Mouse (Mus musculus) spleen, adult 12 weeks (tissue): Measurements from ENCODE around the gene Gm13697.
"Not testable (repeated sequence)": the region's sequence is repeated elsewhere in the genome, so short reads cannot be mapped to it uniquely, and the experiment has no call there.

ENCODE experiments used
- DNase-seq: peaks from one replicate; pipeline ENCODE4 v3.0.0; 2022; ENCODE audit warnings: low spot score

Gm13697 gene

DNA sequence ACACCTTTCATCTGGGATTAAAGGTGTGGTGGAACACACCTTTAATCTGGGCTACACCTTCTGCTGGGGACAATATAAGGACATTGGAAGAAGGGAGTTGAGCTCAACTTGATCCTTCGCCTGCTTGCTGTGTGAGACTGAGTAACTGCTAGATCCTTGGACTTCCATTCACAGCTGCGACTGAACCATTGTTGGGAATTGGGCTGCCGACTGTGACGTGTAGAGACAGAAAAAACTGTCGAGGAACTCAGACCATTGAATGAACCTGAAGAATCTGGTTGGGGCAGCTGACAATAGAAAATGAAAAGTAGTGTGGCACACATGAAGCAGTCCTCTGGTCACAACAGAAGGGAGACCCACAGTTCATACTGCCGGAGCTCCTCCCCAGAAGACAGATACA lies at the start of gene Gm13697:
Gene Gm13697, plus strand, starts transcription at position 301 of the 400 bp plus-strand sequence.
- not testable (repeated sequence) for DNase-seq

DNA sequence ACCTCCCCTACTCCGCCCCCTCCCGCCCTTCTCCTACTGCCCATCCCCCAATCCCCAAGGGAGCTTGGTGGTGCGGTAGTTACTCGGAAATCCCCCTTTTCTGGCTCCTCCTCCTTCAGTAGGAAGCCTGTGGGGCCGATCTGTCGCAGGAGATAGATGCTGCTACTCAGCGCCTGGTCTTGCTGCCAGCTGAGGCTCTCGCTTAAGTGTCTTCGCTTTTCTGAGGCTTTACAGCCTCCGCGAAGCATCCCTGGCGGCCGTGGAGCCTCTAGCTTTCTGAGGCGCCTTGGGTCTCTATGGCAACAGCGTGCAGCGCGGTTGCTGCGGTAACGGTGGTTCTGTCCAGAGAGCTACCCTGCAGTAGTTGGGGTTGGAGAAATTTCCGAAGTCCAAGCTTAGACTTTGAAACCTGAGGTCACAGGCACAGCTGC lies 43.6 kb upstream of the Gm13697 start, which contains the start of gene Zswim2:
Gene Zswim2, minus strand, starts transcription at position 298 of the 431 bp plus-strand sequence.
- no peak for DNase-seq

DNA sequence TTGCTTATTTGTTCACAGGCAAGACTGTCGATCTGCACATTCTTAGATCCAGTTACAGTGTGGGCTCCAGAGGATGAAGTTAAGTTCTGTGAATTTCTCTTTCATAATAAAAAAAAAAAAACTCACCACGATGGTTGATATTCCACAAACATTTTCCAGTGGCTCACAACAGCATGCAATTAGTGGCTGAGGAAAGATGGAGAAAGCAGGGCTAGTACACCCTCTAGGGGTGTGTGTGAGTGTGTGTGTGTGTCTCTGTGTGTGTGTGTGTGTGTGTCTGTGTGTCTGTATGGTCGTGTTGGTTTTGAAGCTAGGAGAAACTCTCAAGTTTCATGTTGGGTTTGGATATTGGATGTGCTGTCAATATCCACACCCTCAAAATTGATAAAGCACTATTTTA lies 43.2 kb upstream of the Gm13697 start:
- DNase-seq = no peak

DNA sequence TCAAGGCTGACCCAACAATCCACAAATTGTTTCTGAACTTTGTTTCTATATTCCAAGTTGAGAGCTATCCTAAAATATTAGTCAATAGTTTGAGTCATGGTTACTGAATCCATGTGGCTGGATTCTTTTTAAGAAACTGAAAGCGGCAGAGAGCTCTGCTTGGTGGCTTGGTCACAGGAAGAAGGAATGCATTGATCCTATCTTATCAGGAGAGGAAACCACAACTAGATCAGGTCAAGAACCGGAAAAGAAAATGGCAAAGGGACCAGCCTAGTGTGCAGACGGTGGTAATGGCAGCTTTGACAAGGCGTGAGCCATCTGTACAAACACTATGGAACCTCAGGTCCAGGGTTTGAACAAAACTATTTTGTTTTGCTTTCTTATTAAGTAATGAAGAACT lies 42.8 kb upstream of the Gm13697 start:
- no peak for DNase-seq

DNA sequence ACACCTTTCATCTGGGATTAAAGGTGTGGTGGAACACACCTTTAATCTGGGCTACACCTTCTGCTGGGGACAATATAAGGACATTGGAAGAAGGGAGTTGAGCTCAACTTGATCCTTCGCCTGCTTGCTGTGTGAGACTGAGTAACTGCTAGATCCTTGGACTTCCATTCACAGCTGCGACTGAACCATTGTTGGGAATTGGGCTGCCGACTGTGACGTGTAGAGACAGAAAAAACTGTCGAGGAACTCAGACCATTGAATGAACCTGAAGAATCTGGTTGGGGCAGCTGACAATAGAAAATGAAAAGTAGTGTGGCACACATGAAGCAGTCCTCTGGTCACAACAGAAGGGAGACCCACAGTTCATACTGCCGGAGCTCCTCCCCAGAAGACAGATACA lies 29.1 kb upstream of the Gm13697 start, which contains the start of gene Gm13698:
Gene Gm13698, plus strand, starts transcription at position 301 of the 400 bp plus-strand sequence.
- DNase-seq = not testable (repeated sequence)

DNA sequence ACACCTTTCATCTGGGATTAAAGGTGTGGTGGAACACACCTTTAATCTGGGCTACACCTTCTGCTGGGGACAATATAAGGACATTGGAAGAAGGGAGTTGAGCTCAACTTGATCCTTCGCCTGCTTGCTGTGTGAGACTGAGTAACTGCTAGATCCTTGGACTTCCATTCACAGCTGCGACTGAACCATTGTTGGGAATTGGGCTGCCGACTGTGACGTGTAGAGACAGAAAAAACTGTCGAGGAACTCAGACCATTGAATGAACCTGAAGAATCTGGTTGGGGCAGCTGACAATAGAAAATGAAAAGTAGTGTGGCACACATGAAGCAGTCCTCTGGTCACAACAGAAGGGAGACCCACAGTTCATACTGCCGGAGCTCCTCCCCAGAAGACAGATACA lies 23.3 kb upstream of the Gm13697 start, which contains the start of gene Gm13693:
Gene Gm13693, plus strand, starts transcription at position 301 of the 400 bp plus-strand sequence.
- DNase-seq = not testable (repeated sequence)

DNA sequence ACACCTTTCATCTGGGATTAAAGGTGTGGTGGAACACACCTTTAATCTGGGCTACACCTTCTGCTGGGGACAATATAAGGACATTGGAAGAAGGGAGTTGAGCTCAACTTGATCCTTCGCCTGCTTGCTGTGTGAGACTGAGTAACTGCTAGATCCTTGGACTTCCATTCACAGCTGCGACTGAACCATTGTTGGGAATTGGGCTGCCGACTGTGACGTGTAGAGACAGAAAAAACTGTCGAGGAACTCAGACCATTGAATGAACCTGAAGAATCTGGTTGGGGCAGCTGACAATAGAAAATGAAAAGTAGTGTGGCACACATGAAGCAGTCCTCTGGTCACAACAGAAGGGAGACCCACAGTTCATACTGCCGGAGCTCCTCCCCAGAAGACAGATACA lies 17.5 kb upstream of the Gm13697 start, which contains the start of gene Gm13695:
Gene Gm13695, plus strand, starts transcription at position 301 of the 400 bp plus-strand sequence.
- DNase-seq = not testable (repeated sequence)

DNA sequence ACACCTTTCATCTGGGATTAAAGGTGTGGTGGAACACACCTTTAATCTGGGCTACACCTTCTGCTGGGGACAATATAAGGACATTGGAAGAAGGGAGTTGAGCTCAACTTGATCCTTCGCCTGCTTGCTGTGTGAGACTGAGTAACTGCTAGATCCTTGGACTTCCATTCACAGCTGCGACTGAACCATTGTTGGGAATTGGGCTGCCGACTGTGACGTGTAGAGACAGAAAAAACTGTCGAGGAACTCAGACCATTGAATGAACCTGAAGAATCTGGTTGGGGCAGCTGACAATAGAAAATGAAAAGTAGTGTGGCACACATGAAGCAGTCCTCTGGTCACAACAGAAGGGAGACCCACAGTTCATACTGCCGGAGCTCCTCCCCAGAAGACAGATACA lies 11.7 kb upstream of the Gm13697 start, which contains the start of gene Gm13696:
Gene Gm13696, plus strand, starts transcription at position 301 of the 400 bp plus-strand sequence.
- not testable (repeated sequence) for DNase-seq

DNA sequence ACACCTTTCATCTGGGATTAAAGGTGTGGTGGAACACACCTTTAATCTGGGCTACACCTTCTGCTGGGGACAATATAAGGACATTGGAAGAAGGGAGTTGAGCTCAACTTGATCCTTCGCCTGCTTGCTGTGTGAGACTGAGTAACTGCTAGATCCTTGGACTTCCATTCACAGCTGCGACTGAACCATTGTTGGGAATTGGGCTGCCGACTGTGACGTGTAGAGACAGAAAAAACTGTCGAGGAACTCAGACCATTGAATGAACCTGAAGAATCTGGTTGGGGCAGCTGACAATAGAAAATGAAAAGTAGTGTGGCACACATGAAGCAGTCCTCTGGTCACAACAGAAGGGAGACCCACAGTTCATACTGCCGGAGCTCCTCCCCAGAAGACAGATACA lies 5.9 kb upstream of the Gm13697 start, which contains the start of gene Gm13694:
Gene Gm13694, plus strand, starts transcription at position 301 of the 400 bp plus-strand sequence.
- not testable (repeated sequence) for DNase-seq

DNA sequence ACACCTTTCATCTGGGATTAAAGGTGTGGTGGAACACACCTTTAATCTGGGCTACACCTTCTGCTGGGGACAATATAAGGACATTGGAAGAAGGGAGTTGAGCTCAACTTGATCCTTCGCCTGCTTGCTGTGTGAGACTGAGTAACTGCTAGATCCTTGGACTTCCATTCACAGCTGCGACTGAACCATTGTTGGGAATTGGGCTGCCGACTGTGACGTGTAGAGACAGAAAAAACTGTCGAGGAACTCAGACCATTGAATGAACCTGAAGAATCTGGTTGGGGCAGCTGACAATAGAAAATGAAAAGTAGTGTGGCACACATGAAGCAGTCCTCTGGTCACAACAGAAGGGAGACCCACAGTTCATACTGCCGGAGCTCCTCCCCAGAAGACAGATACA lies 5.7 kb downstream of the Gm13697 start, which contains the start of gene Gm13691:
Gene Gm13691, plus strand, starts transcription at position 301 of the 400 bp plus-strand sequence.
- DNase-seq = not testable (repeated sequence)

DNA sequence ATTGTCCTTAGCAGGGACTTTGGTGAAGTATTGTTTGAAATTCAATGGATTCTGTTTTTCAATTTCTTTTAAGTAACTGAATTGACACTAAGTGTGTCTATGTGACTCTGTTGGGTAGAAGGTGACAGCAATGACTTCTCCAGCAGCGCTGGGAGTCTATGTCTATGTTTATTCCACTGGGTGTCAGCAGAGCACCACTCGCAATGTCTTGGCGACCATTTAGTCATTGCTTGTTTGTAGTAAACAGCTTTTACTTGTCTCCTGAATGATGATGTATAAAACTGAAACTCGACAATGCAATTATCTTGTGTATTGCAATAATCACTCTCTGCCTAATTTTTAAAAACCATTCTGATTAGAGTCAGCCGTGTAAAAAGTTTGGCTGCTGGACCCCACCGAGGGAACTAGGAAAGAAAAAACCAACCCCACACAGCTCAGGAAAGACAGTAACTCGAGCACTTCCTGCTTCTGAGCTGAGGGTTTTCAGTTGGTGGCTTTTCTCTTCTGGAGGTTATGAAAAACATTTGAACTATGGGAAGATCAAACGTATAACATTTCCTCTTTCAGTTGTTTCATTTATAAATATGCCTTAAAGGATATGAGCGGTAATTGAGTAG lies 9.2 kb downstream of the Gm13697 start:
- DNase-seq = peak; percentile 10

DNA sequence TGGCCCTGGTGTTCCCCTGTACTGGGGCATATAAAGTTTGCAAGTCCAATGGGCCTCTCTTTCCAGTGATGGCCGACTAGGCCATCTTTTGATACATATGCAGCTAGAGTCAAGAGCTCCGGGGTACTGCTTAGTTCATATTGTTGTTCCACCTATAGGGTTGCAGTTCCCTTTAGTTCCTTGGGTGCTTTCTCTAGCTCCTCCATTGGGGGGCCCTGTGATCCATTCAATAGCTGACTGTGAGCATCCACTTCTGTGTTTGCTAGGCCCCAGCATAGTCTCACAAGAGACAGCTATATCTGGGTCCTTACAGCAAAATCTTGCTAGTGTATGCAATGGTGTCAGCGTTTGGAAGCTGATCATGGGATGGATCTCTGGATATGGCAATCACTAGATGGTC lies 10.0 kb downstream of the Gm13697 start:
- not testable (repeated sequence) for DNase-seq

DNA sequence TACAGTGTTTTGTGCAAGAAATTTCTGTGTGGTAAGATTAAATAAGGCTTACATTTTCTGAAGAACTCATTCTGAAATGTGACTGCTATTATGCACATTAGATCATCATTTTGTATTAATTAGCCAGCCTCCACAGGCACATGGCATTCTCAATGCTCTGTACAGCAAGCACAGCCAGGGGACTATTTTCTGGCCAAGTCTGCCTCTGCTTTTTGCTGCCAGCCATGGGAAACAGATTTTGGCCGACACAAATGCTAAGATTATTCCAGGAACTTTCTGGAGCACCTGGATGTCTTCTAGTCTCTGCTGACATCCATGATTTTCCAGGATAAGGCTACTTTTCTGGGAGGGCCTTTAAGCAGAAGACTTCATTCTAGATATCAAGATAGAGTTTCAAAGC lies 24.4 kb downstream of the Gm13697 start:
- DNase-seq = no peak

DNA sequence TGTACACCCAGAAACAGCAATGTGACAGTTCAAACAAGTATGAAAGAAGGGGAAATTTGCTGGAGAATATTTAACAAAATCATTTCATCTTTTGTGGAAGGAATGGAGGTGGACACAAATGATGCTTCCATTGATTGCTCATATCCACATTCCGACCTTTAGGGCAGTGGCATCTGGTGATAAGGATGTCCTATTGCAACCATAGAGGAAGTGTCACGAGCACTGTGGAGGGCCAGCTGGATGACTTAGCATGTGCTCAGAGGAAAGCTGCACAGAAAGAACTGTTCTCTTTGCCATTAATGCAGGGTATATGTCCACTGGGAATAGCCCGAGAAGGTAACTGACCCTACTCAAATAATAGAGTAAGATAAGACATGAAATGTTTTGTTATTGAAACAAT lies 25.3 kb downstream of the Gm13697 start:
- DNase-seq = no peak

DNA sequence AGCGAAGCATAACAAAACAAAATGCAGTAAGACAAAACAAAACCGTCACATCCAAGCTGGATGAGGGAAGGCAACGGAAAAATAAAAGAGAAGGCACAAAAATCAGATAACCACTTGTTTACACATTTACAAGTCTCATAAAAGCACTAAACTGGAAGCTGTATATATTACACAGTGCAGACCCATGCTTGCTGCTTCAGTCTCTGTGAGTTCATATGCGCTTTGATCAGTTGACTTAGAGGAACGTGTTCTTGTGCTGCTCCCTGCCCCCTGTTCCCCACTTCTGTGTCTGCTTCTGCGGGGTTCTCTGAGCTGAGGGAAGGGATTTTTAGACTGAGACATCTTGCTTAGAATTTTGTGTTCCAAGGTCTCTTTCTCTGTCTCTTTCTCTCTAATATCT lies 30.0 kb downstream of the Gm13697 start:
- DNase-seq = no peak

DNA sequence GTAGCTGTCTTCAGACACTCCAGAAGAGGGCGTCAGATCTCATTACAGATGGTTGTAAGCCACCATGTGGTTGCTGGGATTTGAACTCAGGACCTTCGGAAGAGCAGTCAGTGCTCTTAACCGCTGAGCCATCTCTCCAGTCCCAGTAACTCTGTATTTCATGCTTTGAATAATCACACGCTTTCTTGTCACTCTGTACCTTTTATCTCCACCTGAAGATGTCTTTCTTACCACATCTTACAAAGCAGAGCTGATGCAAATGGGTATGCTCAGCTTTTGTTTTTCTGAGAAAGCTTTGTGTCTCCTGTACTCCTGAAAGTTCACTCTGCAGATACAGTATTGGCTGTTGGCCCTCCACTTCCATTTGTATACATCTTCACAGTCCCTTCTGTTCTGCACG lies 31.7 kb downstream of the Gm13697 start:
- not testable (repeated sequence) for DNase-seq

DNA sequence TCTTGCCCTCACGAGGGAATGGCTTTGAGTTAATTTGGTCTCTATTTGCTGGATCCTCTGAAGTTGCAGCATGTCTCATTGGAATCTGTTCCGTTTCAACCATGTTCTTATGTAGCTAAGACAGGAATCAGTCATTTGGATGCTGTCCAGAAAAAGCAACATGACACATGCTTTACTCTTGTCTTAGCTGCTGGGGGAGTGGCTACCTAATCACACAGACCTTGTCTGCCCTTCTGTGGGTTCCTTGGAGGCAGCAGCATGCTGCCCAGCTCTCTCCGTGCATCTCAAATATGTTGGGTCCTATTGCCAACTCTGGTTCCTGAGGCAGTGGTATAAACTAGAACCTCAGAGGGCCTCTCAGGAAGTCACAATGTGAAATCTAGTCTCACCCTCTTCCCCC lies 33.8 kb downstream of the Gm13697 start:
- DNase-seq = no peak

DNA sequence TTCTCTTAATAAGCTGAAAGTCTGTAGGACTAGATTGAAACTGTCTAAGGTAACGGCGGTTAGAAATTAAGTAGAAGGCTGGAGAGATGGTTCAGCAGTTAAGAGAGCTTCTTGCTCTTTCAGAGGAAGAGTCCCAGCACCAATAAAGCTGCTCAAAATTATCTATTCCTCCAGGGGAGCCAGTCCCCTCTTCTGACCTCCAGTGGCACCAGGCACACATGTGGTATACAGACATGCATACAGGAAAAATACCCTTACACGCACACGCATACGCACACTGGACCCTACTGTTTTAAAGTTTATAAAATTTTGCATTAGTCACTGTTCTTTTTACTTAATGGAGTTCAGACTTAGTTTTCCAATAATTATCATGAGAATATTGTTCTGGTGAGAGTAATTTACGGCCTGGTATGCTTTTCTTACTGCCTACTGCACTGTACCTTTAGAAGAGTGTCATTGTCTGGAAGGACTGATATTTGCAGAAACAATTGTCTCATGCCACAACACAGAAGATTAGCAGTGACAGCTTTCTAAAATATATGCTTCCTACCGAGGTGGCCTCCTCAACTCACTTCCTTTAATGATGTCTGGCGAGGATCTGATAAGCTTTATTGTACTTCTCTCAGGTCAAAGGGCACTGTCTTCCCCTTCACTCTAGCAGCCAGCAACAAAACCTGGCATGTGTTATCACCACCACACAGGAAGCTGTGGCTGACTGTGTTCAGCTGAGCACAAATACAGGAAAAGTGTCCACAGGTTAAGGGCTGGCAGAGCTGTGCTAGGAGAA lies 35.2 kb downstream of the Gm13697 start:
- DNase-seq = no peak

DNA sequence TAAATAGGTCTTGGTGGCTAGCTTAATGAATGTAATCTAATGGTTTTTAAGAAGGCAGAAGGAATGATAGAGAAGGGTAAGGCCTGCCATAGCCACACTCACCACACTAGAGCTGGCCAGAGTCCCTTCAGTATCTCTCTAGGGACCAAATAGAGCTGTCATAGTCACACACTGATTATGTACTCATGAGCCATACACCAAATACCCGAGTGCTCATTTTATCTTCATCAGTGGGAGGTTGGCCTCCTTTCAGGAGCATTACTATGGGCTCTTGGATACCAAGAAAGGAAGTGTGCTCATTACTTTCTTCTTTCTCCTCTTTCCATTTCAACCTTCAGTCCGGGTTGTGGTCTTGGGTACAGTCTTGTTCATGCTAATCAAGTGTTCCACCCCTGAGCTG lies 37.4 kb downstream of the Gm13697 start:
- DNase-seq = no peak

DNA sequence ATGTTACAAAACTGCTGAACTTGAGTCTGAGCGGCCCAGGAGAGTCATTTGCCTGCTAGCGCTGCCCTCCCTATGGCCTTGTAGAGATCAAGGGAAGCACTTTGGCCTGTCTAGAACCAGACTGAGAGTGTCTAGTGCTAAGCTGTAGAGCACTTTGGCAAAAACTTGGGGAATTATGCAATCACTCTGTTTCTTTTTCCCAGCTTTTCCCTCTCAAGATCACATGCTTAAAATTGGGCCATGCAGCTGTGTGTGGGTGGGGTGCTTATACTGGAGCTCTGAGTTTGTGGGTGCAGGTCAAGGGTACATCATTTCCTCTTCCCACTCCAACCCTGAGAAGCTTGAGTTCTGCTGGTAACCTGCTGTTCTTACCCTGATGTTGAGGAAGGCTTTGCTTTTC lies 38.4 kb downstream of the Gm13697 start:
- DNase-seq = no peak

DNA sequence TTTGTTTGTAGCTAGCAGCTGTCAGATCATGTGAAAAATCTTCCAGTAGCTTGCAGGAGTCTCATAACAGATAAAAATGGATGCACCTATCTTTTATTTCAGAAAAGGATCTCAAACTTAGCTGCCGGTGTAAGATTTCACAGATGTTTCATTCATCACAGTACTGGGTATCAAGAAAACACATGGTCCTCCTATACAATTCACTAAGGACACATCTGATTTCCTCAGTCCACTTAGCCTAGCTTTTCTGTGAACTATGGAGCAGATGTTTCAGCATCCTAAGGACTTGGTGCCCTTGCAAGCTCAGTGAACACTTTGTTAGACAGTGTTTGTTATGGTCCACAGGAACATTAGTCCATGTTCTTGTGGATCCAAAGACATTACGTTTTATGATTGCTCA lies 38.8 kb downstream of the Gm13697 start:
- DNase-seq = no peak

DNA sequence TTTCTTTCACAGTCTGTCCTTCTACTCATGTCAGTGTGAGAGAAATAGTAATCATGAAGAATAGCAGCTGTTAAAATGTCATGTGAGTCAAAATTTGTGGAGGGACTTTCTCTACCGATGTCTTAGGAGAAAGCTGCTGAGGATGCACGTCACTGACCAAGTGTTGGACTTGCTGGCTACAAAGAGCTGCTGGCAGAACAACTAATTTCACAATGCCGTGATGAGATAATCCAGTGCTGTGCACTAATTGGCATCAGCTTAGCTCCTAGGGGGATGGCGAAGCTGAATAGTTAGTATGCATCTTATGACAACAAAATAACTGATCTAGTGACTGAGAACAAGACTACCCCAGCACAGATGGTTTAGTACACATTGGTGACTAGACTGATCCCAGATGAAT lies 40.7 kb downstream of the Gm13697 start:
- DNase-seq = no peak

DNA sequence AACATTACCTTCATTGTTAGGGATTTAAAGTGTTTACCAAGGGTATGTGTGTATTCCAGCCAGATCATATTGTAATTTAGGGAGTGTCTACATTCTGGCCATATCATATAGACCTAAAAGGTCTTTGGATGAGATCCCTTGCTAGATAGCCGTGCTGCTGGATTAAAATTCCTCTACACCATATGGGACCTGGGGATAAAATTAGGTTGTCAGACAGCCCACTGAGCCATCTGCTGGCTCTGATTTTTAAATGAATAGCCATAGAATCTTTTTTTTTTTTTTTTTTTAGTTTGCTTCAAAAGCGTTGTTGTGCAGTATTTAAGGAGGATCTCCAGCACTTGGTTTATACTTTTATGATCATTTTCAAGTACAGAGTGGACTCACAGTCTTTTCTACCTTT lies 48.0 kb downstream of the Gm13697 start:
- DNase-seq = no peak
